ENCODE assay signal across 7 mouse cellular contexts in genomic region chr17:32483200-32483599, GRCm38 (mm10). TPM values are rescaled to one million over a fixed set of nuclear protein-coding genes. Genes with fewer than 3 reads are reported as not detected.
DNase-seq lines count a peak whose midpoint lies in the region.

No protein-coding gene starts in this region.

- intact Hi-C loops in left cerebral cortex, postnatal 14 days (cut with DNase I), result no loop called here

- DNase-seq in ZHBTc4 (ENCODE audit: low read depth, low spot score), result peak; percentile 92
- DNase-seq in cerebellum, postnatal 4 days (ENCODE audit: low spot score in 2 of 2), result peak; percentile 50 to 85
- peak; percentile 51 to 70 for DNase-seq in gastrocnemius, adult 8-10 months (ENCODE audit: low spot score in 2 of 2)
- peak; percentile 78 for DNase-seq in induced T-regulatory cell, adult 2 months (ENCODE audit: low read depth)
- DNase-seq in left cerebral cortex, postnatal 14 days (ENCODE audit: low spot score in 2 of 2), result peak; percentile 54 to 60
- DNase-seq in mesoderm, embryonic 11.5 days (ENCODE audit: low read depth, low spot score), result peak; percentile 68
- peak; percentile 7 to 9 for DNase-seq in right cerebral cortex, postnatal 36 days (ENCODE audit: low spot score in 2 of 2)

RNA-seq across cellular contexts. Expression of gene Cyp4f17, which starts 22.6 kb away (rescaled TPM):
- 1 to 10 TPM; 1.6 to 2.6 (median 1.7) TPM for total RNA-seq in gastrocnemius, adult 8-10 months (2022)
- 1 to 10 TPM; 3.7 to 3.8 TPM for total RNA-seq in left cerebral cortex, postnatal 14 days (2021)

RNA-seq across cellular contexts. Expression of gene Cyp4f39, which starts 30.7 kb away (rescaled TPM):
- total RNA-seq in gastrocnemius, adult 8-10 months (2022), result 1 to 10 TPM; 1.2 to 6.3 (median 2.5) TPM
- not detected for total RNA-seq in left cerebral cortex, postnatal 14 days (2021)

RNA-seq across cellular contexts. Expression of gene Cyp4f16, which starts 53.2 kb away (rescaled TPM):
- 1 to 10 TPM in 2 of 4 experiments, under 1 TPM in 2; 0.48 to 1.9 (median 1.2) TPM for total RNA-seq in gastrocnemius, adult 8-10 months (2022)
- 1 to 10 TPM; 5.8 to 5.9 TPM for total RNA-seq in left cerebral cortex, postnatal 14 days (2021)

RNA-seq across cellular contexts. Expression of gene Pglyrp2, which starts 59.2 kb away (rescaled TPM):
- total RNA-seq in gastrocnemius, adult 8-10 months (2022), result not detected
- total RNA-seq in left cerebral cortex, postnatal 14 days (2021), result not detected

Comparison
In these comparisons a context has a peak if more than half of its experiments do, and no peak if none do; other contexts are left out.
1. Peak in every context shown above with its lines: DNase-seq.
2. DNase-seq: peak in every context shown above with its lines; median percentile 92 in ZHBTc4; 78 in induced T-regulatory cell, adult 2 months; 68 in mesoderm, embryonic 11.5 days; 68 in cerebellum, postnatal 4 days; 60 in gastrocnemius, adult 8-10 months; 57 in left cerebral cortex, postnatal 14 days; 8 in right cerebral cortex, postnatal 36 days.